Mouse (Mus musculus) liver, adult (tissue): ENCODE measurements around the gene Pard3b.

Experiments used
- GATA4 ChIP-seq: IDR thresholded peaks from 2 replicates; pipeline ENCODE4 v1.6.1; 2014; ENCODE audit warnings: mild to moderate bottlenecking, low read length; ENCODE audit not compliant: insufficient replicate concordance

Pard3b gene

GRCm38 (mm10) chr1:61846606-61847005 is 208.0 kb downstream of the Pard3b start:
- peak; percentile 92 for TF ChIP-seq GATA4

GRCm38 (mm10) chr1:61849029-61849714 is 210.5 kb downstream of the Pard3b start:
- TF ChIP-seq GATA4, result no peak

GRCm38 (mm10) chr1:61850471-61850870 is 211.8 kb downstream of the Pard3b start:
- no peak for TF ChIP-seq GATA4

GRCm38 (mm10) chr1:61851176-61851575 is 212.6 kb downstream of the Pard3b start:
- no peak for TF ChIP-seq GATA4

GRCm38 (mm10) chr1:61867286-61868082 is 228.9 kb downstream of the Pard3b start:
- TF ChIP-seq GATA4, result 0 out of 2 replicates have a peak, but pooled peaks have one; percentile 29

- peak; percentile 61; the same call in 1 of the 2 replicates for TF ChIP-seq GATA4
Measured at GRCm38 (mm10) chr1:61874875-61875274, 236.3 kb downstream of the Pard3b start.

- TF ChIP-seq GATA4, result no peak
Measured at GRCm38 (mm10) chr1:61879706-61880470, 241.3 kb downstream of the Pard3b start.

- no peak for TF ChIP-seq GATA4
Measured at GRCm38 (mm10) chr1:61896048-61896447, 257.4 kb downstream of the Pard3b start.

GRCm38 (mm10) chr1:61903271-61904007 is 264.8 kb downstream of the Pard3b start:
- no peak for TF ChIP-seq GATA4

GRCm38 (mm10) chr1:61904036-61904435 is 265.4 kb downstream of the Pard3b start:
- TF ChIP-seq GATA4, result no peak

GRCm38 (mm10) chr1:61912931-61913330 is 274.3 kb downstream of the Pard3b start:
- TF ChIP-seq GATA4, result no peak

GRCm38 (mm10) chr1:61924958-61925357 is 286.3 kb downstream of the Pard3b start:
- no peak for TF ChIP-seq GATA4

GRCm38 (mm10) chr1:61925541-61925940 is 286.9 kb downstream of the Pard3b start:
- TF ChIP-seq GATA4, result no peak

GRCm38 (mm10) chr1:61928131-61928761 is 289.6 kb downstream of the Pard3b start:
- no peak for TF ChIP-seq GATA4
